Mouse (Mus musculus) ovary, adult 10 weeks (tissue): ENCODE measurements around the gene Hpcal1. TPM values are rescaled to one million over a fixed set of nuclear protein-coding genes. Genes with fewer than 3 reads are reported as not detected.

Source experiments
- polyA plus RNA-seq: library from polyadenylated mRNA; stranded (reverse); fragments of 350-450 nt; fragmentation: Illumina TruSeq; extraction: RNeasy Lipid Tissue Mini Kit (QIAGEN cat#74804); gene quantifications from one replicate; pipeline ENCODE4 v1.2.3, GENCODE M21; 2014

Gene Hpcal1
- polyA plus RNA-seq, result 16.6 TPM

DNA sequence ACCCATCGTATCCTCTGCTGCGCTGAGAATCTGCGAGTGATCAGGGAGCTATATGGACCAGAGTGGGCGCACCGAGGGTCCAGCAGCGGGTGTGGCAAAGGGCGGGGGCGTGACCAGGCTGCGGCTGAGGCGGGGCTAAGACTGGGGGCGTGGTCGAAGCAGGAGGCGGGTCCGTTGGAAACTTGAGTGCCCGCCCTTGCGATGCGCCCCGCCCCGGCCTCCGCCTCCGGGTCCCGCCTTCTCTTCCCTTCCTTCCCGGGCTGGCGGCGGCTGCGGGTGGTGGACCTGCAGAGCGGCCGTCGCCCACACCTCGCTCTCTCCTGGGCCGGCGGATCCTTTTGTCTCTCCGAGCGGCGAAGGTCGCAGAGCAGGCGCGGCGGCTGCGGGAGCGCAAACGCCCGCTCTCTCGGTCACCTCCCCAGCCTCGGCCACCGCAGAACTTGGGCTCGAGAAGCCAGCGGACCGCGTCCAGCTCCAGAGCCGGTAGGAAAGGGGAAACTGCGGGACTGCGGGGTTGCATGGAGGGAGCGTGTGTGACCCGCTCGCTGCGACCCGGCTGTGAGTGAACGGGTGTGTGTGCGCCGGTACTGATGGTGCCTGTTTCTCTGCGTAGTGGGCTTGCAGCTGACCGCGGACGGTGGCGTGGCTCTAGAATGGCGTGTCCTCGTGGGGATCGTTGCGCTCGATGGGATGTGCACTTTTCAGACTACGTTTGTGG, at the start of gene Hpcal1:
Hpcal1 (plus strand) TSS at position 293 of the 718 bp plus-strand sequence.

Other genes with a start within 250 kb of the Hpcal1 start
- 184 TPM for gene Odc1, start 146.1 kb upstream of the Hpcal1 start, polyA plus RNA-seq